Mouse (Mus musculus): ENCODE results near the gene Wdr93.

- TF ChIP-seq CTCF (IDR thresholded peaks at IDR 0.05; ENCODE audit: low read depth, low read length) (no peak), POLR2A (IDR thresholded peaks at IDR 0.05; ENCODE audit: borderline replicate concordance, low read depth, low read length) (no peak)
Observed at GRCm38 (mm10) chr7:79744585-79744984, 1.6 kb downstream of the Wdr93 start.
